Mouse (Mus musculus): Measurements from ENCODE around the gene Rnf41.

The Rnf41 gene

DNA sequence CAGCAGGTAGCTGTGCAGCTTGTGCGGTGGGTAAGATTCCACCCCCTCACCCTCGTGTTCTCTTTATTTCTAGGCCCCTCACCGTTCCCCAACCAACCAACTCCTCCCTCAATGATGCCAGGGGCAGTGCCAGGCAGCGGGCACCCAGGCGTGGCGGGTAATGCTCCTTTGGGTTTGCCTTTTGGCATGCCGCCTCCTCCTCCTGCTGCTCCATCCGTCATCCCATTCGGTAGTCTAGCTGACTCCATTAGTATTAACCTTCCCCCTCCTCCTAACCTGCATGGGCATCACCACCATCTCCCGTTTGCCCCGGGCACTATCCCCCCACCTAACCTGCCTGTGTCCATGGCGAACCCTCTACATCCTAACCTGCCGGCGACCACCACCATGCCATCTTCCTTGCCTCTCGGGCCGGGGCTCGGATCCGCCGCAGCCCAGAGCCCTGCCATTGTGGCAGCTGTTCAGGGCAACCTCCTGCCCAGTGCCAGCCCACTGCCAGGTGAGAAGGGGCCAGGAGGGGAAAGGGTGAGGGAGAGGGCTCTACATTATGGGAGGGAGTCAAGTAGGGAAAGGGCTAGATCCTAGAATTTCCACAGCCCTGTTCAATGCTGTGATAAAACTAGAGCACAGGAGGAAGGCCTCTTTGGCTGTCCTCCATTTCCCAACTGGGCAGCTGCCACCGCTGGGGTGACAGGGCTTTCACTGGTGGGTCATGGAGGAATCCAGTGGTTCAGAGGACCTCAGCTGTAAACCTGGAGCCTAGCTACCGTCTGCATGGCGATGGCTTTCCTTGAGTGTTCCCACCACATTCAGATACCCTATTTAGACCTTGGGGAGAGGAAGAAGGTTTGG, 76.6 kb downstream of the Rnf41 start:
- DNase-seq (ENCODE audit: low spot score), result no peak

DNA sequence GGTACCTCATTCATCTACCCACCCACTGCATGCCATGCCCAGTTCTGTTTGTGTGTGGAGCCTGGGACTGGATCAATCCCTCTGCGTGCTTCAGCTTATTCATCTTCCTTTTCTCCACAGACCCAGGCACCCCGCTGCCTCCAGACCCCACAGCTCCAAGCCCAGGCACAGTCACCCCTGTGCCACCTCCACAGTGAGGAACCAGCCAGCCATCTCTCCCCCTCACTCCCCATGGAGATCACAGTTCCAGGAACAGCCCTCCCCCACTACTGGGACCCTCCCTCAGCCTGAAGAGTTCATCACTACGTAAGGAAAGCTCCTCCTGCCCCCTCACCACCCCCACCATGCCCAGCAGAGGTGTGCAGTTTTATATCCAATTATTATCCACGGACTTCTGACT, 77.3 kb downstream of the Rnf41 start:
- DNase-seq (ENCODE audit: low spot score), result no peak

DNA sequence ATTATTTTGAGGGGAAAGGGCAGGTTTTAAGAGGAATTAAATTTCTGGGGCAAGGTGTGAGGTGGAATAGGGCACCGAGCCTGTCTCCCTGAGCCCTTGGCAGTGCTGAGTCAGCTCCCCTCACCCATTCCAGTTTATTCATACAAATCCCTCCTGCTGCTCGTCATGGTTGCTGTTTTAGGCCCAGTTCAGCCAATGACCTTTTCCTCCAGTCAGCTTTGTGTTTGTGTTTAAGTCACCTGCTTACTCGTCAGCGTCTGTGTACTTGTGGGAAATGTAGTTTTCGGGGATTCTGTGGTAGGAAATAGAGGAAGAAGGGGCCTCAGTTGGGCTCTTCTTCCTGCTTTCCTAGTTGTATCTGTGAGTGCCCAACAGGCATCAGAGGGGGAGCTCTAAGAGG, 77.9 kb downstream of the Rnf41 start:
- DNase-seq (ENCODE audit: low spot score), result no peak

DNA sequence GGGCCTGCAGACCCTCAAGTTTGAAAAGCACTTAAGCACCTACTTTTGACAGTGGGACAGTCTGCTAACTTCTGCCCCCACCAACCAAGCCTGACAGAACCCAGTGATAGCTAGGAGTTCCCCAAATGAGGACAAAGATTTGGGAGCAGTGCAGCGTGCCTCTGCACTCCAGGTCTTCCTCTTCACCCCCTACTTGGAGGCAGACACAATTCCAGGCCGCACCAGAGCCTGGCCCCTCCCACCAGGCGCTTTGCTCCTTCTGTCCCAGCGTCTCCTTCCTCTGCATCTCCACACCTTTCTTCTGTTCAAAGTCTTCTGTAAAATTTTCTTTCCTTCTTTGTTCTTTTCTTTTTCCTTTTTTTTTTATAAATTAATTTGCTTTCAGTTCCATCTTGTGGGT, 78.3 kb downstream of the Rnf41 start:
- DNase-seq (ENCODE audit: low spot score), result no peak

DNA sequence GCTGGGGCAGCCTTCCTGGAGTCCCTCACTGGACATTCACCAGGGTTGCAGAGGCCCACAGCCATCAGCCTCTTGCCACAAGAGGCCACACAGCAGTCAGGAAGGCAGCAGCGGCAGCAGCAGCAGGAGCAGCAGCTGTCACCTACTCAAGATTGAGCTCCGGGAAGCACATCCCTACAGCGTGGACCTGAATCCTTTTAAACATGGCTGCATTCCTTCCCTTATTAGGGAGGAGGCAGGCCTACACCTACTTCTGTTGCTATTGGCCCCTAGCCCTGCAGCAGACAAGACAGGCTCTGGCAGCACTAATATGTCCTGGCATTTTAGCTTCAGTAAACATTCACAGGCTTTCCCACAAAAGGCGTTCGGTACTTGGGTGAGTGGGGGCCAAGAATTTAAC, 78.8 kb downstream of the Rnf41 start:
- no peak for DNase-seq (ENCODE audit: low spot score)

DNA sequence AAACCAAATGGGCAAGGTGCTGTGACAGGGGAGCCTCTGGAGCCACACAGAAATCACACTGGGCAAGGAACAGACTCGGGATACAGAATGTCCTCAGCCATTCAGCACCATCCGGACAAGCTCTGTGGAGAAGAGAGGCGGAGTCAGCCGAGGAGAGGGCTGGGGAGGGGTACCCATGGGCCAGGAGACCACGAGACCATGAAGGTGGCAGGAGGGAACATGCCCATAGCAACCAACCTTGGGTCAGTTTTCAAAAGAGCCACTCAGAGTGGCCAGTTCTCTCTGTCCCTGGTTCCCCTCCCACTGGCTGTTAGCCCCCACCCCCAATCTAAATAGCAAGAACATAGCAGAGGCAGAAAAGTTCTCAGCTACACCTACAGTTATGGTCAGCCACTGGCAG, 79.5 kb downstream of the Rnf41 start:
- no peak for DNase-seq (ENCODE audit: low spot score)

Data from ovary, postnatal 10 days (tissue).